In genomic region chr5:134583006-134583883, GRCm38 (mm10) we compare ENCODE assay signal across 9 mouse cellular contexts. TPM values are rescaled to one million over a fixed set of nuclear protein-coding genes. Genes with fewer than 3 reads are reported as not detected.
DNase-seq lines count a peak whose midpoint lies in the region; ATAC-seq and TF ChIP-seq lines count a peak whose summit lies in the region.
"Had no signal": no experiment of that assay in that cellular context is flagged by ENCODE, and none has a peak within 500 bp of the region (broad histone marks: within the 10 kb centered on the region; RNA-seq: fewer than 3 reads in every experiment).

No protein-coding gene starts in this region.

- H3K27me3 ChIP-seq in forebrain, embryonic 16.5 days (replicated peaks; ENCODE audit: control insufficient read depth, insufficient read depth, low read length), result no peaks in the 10 kb centered on the region
- no peaks in the 10 kb centered on the region for H3K27me3 ChIP-seq in liver, embryonic 12.5 days (replicated peaks)

- H3K36me3 ChIP-seq in forebrain, embryonic 16.5 days (ENCODE audit: control insufficient read depth, insufficient read depth), result no peaks in the 10 kb centered on the region
- H3K36me3 ChIP-seq in liver, embryonic 12.5 days, result peaks cover 30% of the 10 kb centered on the region

- no peak for ATAC-seq in forebrain, embryonic 16.5 days
- ATAC-seq in liver, embryonic 12.5 days, result peak; percentile 20; the same call in 1 of the 2 replicates
- no peak for ATAC-seq in megakaryocyte progenitor cell, adult 5-6 weeks (replicated peaks; ENCODE audit: poor library complexity)

- peak overlapping the region; percentile 86 for H3K27ac ChIP-seq in gastrocnemius, adult 2 months
- no peak overlapping the region for H3K27ac ChIP-seq in forebrain, embryonic 16.5 days (ENCODE audit: low read length)
- peak overlapping the region; percentile 76 for H3K27ac ChIP-seq in liver, embryonic 12.5 days

- peak overlapping the region; percentile 79 for H3K9ac ChIP-seq in forebrain, embryonic 16.5 days (replicated peaks; ENCODE audit: low read depth, low read length)
- peak overlapping the region; percentile 81 for H3K9ac ChIP-seq in liver, embryonic 12.5 days

- H3K4me2 ChIP-seq in forebrain, embryonic 16.5 days (ENCODE audit: low read length), result peak overlapping the region; percentile 83
- H3K4me2 ChIP-seq in liver, embryonic 12.5 days, result peak overlapping the region; percentile 88

- no peak for TF ChIP-seq CTCF in gastrocnemius, adult 2 months (IDR thresholded peaks at IDR 0.05)

- intact Hi-C loops in gastrocnemius, adult 2 months (cut with DNase I), result loop anchor here (2.0 to 5.0 kb wide), 4 partner anchors 41 to 104 kb away; partner anchors contain the start of gene Limk1

- H3K4me1 ChIP-seq in forebrain, embryonic 16.5 days (replicated peaks; ENCODE audit: control insufficient read depth, insufficient read depth, low read length), result peaks cover 9% of the 10 kb centered on the region
- H3K4me1 ChIP-seq in liver, embryonic 12.5 days, result peaks cover 27% of the 10 kb centered on the region

- 28% methylated on average over 15 of the region's 15 CpGs for WGBS in forebrain, embryonic 16.5 days
- WGBS in liver, embryonic 12.5 days (ENCODE audit: insufficient replicate concordance), result 15% methylated on average over 15 of the region's 15 CpGs

- DNase-seq in gastrocnemius, adult 2 months, result no peak
- no peak for DNase-seq in gastrocnemius, postnatal 25 days
- DNase-seq in A20 (ENCODE audit: low read depth, low spot score) (peak; percentile 71), adipocyte (ENCODE audit: low spot score) (no peak)
- no peak for DNase-seq in urinary bladder, postnatal 14 days (ENCODE audit: low spot score)

- H3K9me3 ChIP-seq in forebrain, embryonic 16.5 days (ENCODE audit: control insufficient read depth, low read length), result no peaks in the 10 kb centered on the region
- H3K9me3 ChIP-seq in liver, embryonic 12.5 days (replicated peaks), result no peaks in the 10 kb centered on the region

- peak overlapping the region; percentile 98 for H3K4me3 ChIP-seq in gastrocnemius, adult 2 months
- peak overlapping the region; percentile 98 for H3K4me3 ChIP-seq in forebrain, embryonic 16.5 days (replicated peaks; ENCODE audit: low read length)
- peak overlapping the region; percentile 85 for H3K4me3 ChIP-seq in liver, embryonic 12.5 days

RNA-seq across cellular contexts. Expression of gene Rfc2, which starts 2.1 kb away (rescaled TPM):
- total RNA-seq in gastrocnemius, adult 2 months (2021), result 10 to 100 TPM; 18.3 to 19.8 TPM
- 10 to 100 TPM; 13.9 to 14.1 TPM for total RNA-seq in gastrocnemius, postnatal 25 days (2021)
- 212 and 215 TPM in 2 replicates for polyA plus RNA-seq in forebrain, embryonic 16.5 days (2015; fragmentation: Nextera tagmentation; extraction: Ambion mirVana)
- polyA plus RNA-seq in liver, embryonic 12.5 days (2016; fragmentation: Nextera tagmentation; extraction: Ambion mirVana), result 259 and 263 TPM in 2 replicates
- total RNA-seq in megakaryocyte progenitor cell, adult 5-6 weeks (2015), result 230 and 236 TPM in 2 replicates
- total RNA-seq in megakaryocyte progenitor cell, adult 5-6 weeks (2017), result 145 and 166 TPM in 2 replicates

RNA-seq across cellular contexts. Expression of gene Syna, which starts 23.3 kb away (rescaled TPM):
- total RNA-seq in gastrocnemius, adult 2 months (2021), result not detected
- not detected for total RNA-seq in gastrocnemius, postnatal 25 days (2021)
- polyA plus RNA-seq in forebrain, embryonic 16.5 days (2015; fragmentation: Nextera tagmentation; extraction: Ambion mirVana), result 0.41 and 0.86 TPM in 2 replicates
- polyA plus RNA-seq in liver, embryonic 12.5 days (2016; fragmentation: Nextera tagmentation; extraction: Ambion mirVana), result not detected in 2 replicates
- total RNA-seq in megakaryocyte progenitor cell, adult 5-6 weeks (2015), result not detected in 2 replicates
- not detected in 2 replicates for total RNA-seq in megakaryocyte progenitor cell, adult 5-6 weeks (2017)
- total RNA-seq: hematopoietic stem cell, adult 5-6 weeks had no signal

RNA-seq across cellular contexts. Expression of gene Clip2, which starts 31.0 kb away (rescaled TPM):
- 1 to 10 TPM; 3.0 to 4.2 TPM for total RNA-seq in gastrocnemius, adult 2 months (2021)
- total RNA-seq in gastrocnemius, postnatal 25 days (2021), result 1 to 10 TPM; 3.6 to 4.0 TPM
- 16.2 and 16.6 TPM in 2 replicates for polyA plus RNA-seq in forebrain, embryonic 16.5 days (2015; fragmentation: Nextera tagmentation; extraction: Ambion mirVana)
- polyA plus RNA-seq in liver, embryonic 12.5 days (2016; fragmentation: Nextera tagmentation; extraction: Ambion mirVana), result 0.94 and 1.0 TPM in 2 replicates
- 2.1 and 2.2 TPM in 2 replicates for total RNA-seq in megakaryocyte progenitor cell, adult 5-6 weeks (2015)
- total RNA-seq in megakaryocyte progenitor cell, adult 5-6 weeks (2017), result 4.0 and 17.6 TPM in 2 replicates

RNA-seq across cellular contexts. Expression of gene Lat2, which starts 31.6 kb away (rescaled TPM):
- total RNA-seq in gastrocnemius, adult 2 months (2021), result 1 to 10 TPM in 1 of 2 experiments, under 1 TPM in 1; 0.87 to 1.2 TPM
- total RNA-seq in gastrocnemius, postnatal 25 days (2021), result under 1 TPM; 0.41 to 0.99 TPM
- polyA plus RNA-seq in forebrain, embryonic 16.5 days (2015; fragmentation: Nextera tagmentation; extraction: Ambion mirVana), result 3.0 and 5.3 TPM in 2 replicates
- 1.7 and 1.8 TPM in 2 replicates for polyA plus RNA-seq in liver, embryonic 12.5 days (2016; fragmentation: Nextera tagmentation; extraction: Ambion mirVana)
- total RNA-seq in megakaryocyte progenitor cell, adult 5-6 weeks (2015), result 33.7 and 35.8 TPM in 2 replicates
- total RNA-seq in megakaryocyte progenitor cell, adult 5-6 weeks (2017), result 48.6 and 67.4 TPM in 2 replicates

RNA-seq across cellular contexts. Expression of gene Eif4h, which starts 56.0 kb away (rescaled TPM):
- total RNA-seq in gastrocnemius, adult 2 months (2021), result 100 to 1,000 TPM in 1 of 2 experiments, 10 to 100 TPM in 1; 92.2 to 105 TPM
- total RNA-seq in gastrocnemius, postnatal 25 days (2021), result 10 to 100 TPM; 85.7 to 97.7 TPM
- 405 and 411 TPM in 2 replicates for polyA plus RNA-seq in forebrain, embryonic 16.5 days (2015; fragmentation: Nextera tagmentation; extraction: Ambion mirVana)
- 287 and 308 TPM in 2 replicates for polyA plus RNA-seq in liver, embryonic 12.5 days (2016; fragmentation: Nextera tagmentation; extraction: Ambion mirVana)
- total RNA-seq in megakaryocyte progenitor cell, adult 5-6 weeks (2015), result 201 and 220 TPM in 2 replicates
- total RNA-seq in megakaryocyte progenitor cell, adult 5-6 weeks (2017), result 238 and 266 TPM in 2 replicates

Comparison
In these comparisons a context has a peak if more than half of its experiments do, and no peak if none do; other contexts are left out.
1. RNA of gene Rfc2, which starts 2.1 kb away (total RNA-seq): 145 to 236 TPM in megakaryocyte progenitor cell, adult 5-6 weeks; 18.3 to 19.8 TPM in gastrocnemius, adult 2 months and 13.9 to 14.1 TPM in gastrocnemius, postnatal 25 days; every median in the first group is over 4 times any median in the second.
2. Peak in every context shown above with its lines, with median percentiles within 50 percentile points of each other: H3K4me3 ChIP-seq.